Mouse (Mus musculus): ENCODE data around the gene Fam49a. TPM values are rescaled to one million over a fixed set of nuclear protein-coding genes. Genes with fewer than 3 reads are reported as not detected.
"Not testable (repeated sequence)": the region's sequence is repeated elsewhere in the genome, so short reads cannot be mapped to it uniquely, and the experiment has no call there.

Fam49a gene
- polyA plus RNA-seq, 1 experiment from 2014 or later = 16.8 TPM

GRCm38 (mm10) chr12:12230031-12230557, 31.8 kb upstream of the Fam49a start:
- Histone ChIP-seq H3K4me2 (ENCODE audit: low read depth, low read length) (no peak overlapping the region), H3K4me1 (replicated peaks; ENCODE audit: control insufficient read depth, insufficient read depth, low read length) (no peaks in the 10 kb centered on the region), H3K4me3 (ENCODE audit: low read length) (no peak overlapping the region), H3K27ac (ENCODE audit: low read length) (no peak overlapping the region), H3K9me3 (ENCODE audit: control insufficient read depth, low read length) (no peaks in the 10 kb centered on the region), H3K9ac (ENCODE audit: low read length) (no peak overlapping the region), H3K27me3 (ENCODE audit: control insufficient read depth, insufficient read depth, low read depth, low read length) (no peaks in the 10 kb centered on the region), H3K36me3 (ENCODE audit: control insufficient read depth, insufficient read depth, low read length) (no peaks in the 10 kb centered on the region)
- no peak for ATAC-seq (ENCODE audit: low read depth)

GRCm38 (mm10) chr12:12232097-12232496, 29.8 kb upstream of the Fam49a start:
- Histone ChIP-seq H3K4me3 (ENCODE audit: low read length) (no peak overlapping the region), H3K4me1 (replicated peaks; ENCODE audit: control insufficient read depth, insufficient read depth, low read length) (no peaks in the 10 kb centered on the region), H3K36me3 (ENCODE audit: control insufficient read depth, insufficient read depth, low read length) (no peaks in the 10 kb centered on the region), H3K27ac (ENCODE audit: low read length) (no peak overlapping the region), H3K4me2 (ENCODE audit: low read depth, low read length) (no peak overlapping the region), H3K27me3 (ENCODE audit: control insufficient read depth, insufficient read depth, low read depth, low read length) (no peaks in the 10 kb centered on the region), H3K9ac (ENCODE audit: low read length) (no peak overlapping the region), H3K9me3 (ENCODE audit: control insufficient read depth, low read length) (no peaks in the 10 kb centered on the region)
- 75% methylated on average over 4 of the region's 4 CpGs for WGBS
- ATAC-seq (ENCODE audit: low read depth) = no peak

- WGBS = 44% methylated on average over 5 of the region's 5 CpGs
- H3K27me3 ChIP-seq (ENCODE audit: control insufficient read depth, insufficient read depth, low read depth, low read length) = no peaks in the 10 kb centered on the region
- ATAC-seq (ENCODE audit: low read depth) = no peak
- H3K9ac ChIP-seq (ENCODE audit: low read length) = no peak overlapping the region
- H3K36me3 ChIP-seq (ENCODE audit: control insufficient read depth, insufficient read depth, low read length) = no peaks in the 10 kb centered on the region
- no peak overlapping the region for H3K4me3 ChIP-seq (ENCODE audit: low read length)
- H3K4me2 ChIP-seq (ENCODE audit: low read depth, low read length) = no peak overlapping the region
- no peak overlapping the region for H3K27ac ChIP-seq (ENCODE audit: low read length)
- no peaks in the 10 kb centered on the region for H3K4me1 ChIP-seq (replicated peaks; ENCODE audit: control insufficient read depth, insufficient read depth, low read length)
- no peaks in the 10 kb centered on the region for H3K9me3 ChIP-seq (ENCODE audit: control insufficient read depth, low read length)
Observed at GRCm38 (mm10) chr12:12236978-12237377, 25.0 kb upstream of the Fam49a start.

- Histone ChIP-seq H3K4me2 (ENCODE audit: low read depth, low read length) (no peak overlapping the region), H3K36me3 (ENCODE audit: control insufficient read depth, insufficient read depth, low read length) (no peaks in the 10 kb centered on the region), H3K4me3 (ENCODE audit: low read length) (no peak overlapping the region), H3K4me1 (replicated peaks; ENCODE audit: control insufficient read depth, insufficient read depth, low read length) (no peaks in the 10 kb centered on the region), H3K9ac (ENCODE audit: low read length) (no peak overlapping the region), H3K9me3 (ENCODE audit: control insufficient read depth, low read length) (no peaks in the 10 kb centered on the region), H3K27ac (ENCODE audit: low read length) (no peak overlapping the region), H3K27me3 (ENCODE audit: control insufficient read depth, insufficient read depth, low read depth, low read length) (no peaks in the 10 kb centered on the region)
- 53% methylated on average over 3 of the region's 3 CpGs for WGBS
- ATAC-seq (ENCODE audit: low read depth) = no peak
Observed at GRCm38 (mm10) chr12:12239502-12239901, 22.4 kb upstream of the Fam49a start.

GRCm38 (mm10) chr12:12243148-12243547, 18.8 kb upstream of the Fam49a start:
- no peaks in the 10 kb centered on the region for H3K9me3 ChIP-seq (ENCODE audit: control insufficient read depth, low read length)
- H3K9ac ChIP-seq (ENCODE audit: low read length) = no peak overlapping the region
- no peak overlapping the region for H3K27ac ChIP-seq (ENCODE audit: low read length)
- no peak overlapping the region for H3K4me3 ChIP-seq (ENCODE audit: low read length)
- H3K4me2 ChIP-seq (ENCODE audit: low read depth, low read length) = no peak overlapping the region
- WGBS = 64% methylated on average over 3 of the region's 3 CpGs
- H3K36me3 ChIP-seq (ENCODE audit: control insufficient read depth, insufficient read depth, low read length) = no peaks in the 10 kb centered on the region
- H3K4me1 ChIP-seq (replicated peaks; ENCODE audit: control insufficient read depth, insufficient read depth, low read length) = no peaks in the 10 kb centered on the region
- no peaks in the 10 kb centered on the region for H3K27me3 ChIP-seq (ENCODE audit: control insufficient read depth, insufficient read depth, low read depth, low read length)
- ATAC-seq (ENCODE audit: low read depth) = no peak

GRCm38 (mm10) chr12:12247023-12247422, 14.9 kb upstream of the Fam49a start:
- not testable (repeated sequence) for H3K9me3 ChIP-seq (ENCODE audit: control insufficient read depth, low read length); H3K27me3 ChIP-seq (ENCODE audit: control insufficient read depth, insufficient read depth, low read depth, low read length); H3K9ac ChIP-seq (ENCODE audit: low read length); H3K36me3 ChIP-seq (ENCODE audit: control insufficient read depth, insufficient read depth, low read length); H3K4me2 ChIP-seq (ENCODE audit: low read depth, low read length); H3K4me1 ChIP-seq (replicated peaks; ENCODE audit: control insufficient read depth, insufficient read depth, low read length); ATAC-seq (ENCODE audit: low read depth); H3K4me3 ChIP-seq (ENCODE audit: low read length); H3K27ac ChIP-seq (ENCODE audit: low read length)
- 81% methylated on average over 4 of the region's 4 CpGs for WGBS

GRCm38 (mm10) chr12:12249521-12249920, 12.4 kb upstream of the Fam49a start:
- no peak overlapping the region for H3K27ac ChIP-seq (ENCODE audit: low read length)
- H3K27me3 ChIP-seq (ENCODE audit: control insufficient read depth, insufficient read depth, low read depth, low read length) = no peaks in the 10 kb centered on the region
- H3K36me3 ChIP-seq (ENCODE audit: control insufficient read depth, insufficient read depth, low read length) = no peaks in the 10 kb centered on the region
- WGBS = 40% methylated on average over 2 of the region's 2 CpGs
- H3K9me3 ChIP-seq (ENCODE audit: control insufficient read depth, low read length) = no peaks in the 10 kb centered on the region
- ATAC-seq (ENCODE audit: low read depth) = no peak
- H3K4me3 ChIP-seq (ENCODE audit: low read length) = no peak overlapping the region
- H3K4me1 ChIP-seq (replicated peaks; ENCODE audit: control insufficient read depth, insufficient read depth, low read length) = no peaks in the 10 kb centered on the region
- no peak overlapping the region for H3K9ac ChIP-seq (ENCODE audit: low read length)
- no peak overlapping the region for H3K4me2 ChIP-seq (ENCODE audit: low read depth, low read length)

- no peaks in the 10 kb centered on the region for H3K9me3 ChIP-seq (ENCODE audit: control insufficient read depth, low read length)
- H3K27me3 ChIP-seq (ENCODE audit: control insufficient read depth, insufficient read depth, low read depth, low read length) = no peaks in the 10 kb centered on the region
- H3K4me1 ChIP-seq (replicated peaks; ENCODE audit: control insufficient read depth, insufficient read depth, low read length) = no peaks in the 10 kb centered on the region
- no peak overlapping the region for H3K9ac ChIP-seq (ENCODE audit: low read length)
- ATAC-seq (ENCODE audit: low read depth) = no peak
- no peak overlapping the region for H3K4me2 ChIP-seq (ENCODE audit: low read depth, low read length)
- WGBS = 21% methylated on average over 5 of the region's 5 CpGs
- no peaks in the 10 kb centered on the region for H3K36me3 ChIP-seq (ENCODE audit: control insufficient read depth, insufficient read depth, low read length)
- no peak overlapping the region for H3K4me3 ChIP-seq (ENCODE audit: low read length)
- H3K27ac ChIP-seq (ENCODE audit: low read length) = no peak overlapping the region
Observed at GRCm38 (mm10) chr12:12253526-12253925, 8.4 kb upstream of the Fam49a start.

GRCm38 (mm10) chr12:12254139-12254538, 7.8 kb upstream of the Fam49a start:
- Histone ChIP-seq H3K27ac (ENCODE audit: low read length) (no peak overlapping the region), H3K4me1 (replicated peaks; ENCODE audit: control insufficient read depth, insufficient read depth, low read length) (no peaks in the 10 kb centered on the region), H3K9ac (ENCODE audit: low read length) (no peak overlapping the region), H3K4me3 (ENCODE audit: low read length) (no peak overlapping the region), H3K36me3 (ENCODE audit: control insufficient read depth, insufficient read depth, low read length) (no peaks in the 10 kb centered on the region), H3K27me3 (ENCODE audit: control insufficient read depth, insufficient read depth, low read depth, low read length) (no peaks in the 10 kb centered on the region), H3K4me2 (ENCODE audit: low read depth, low read length) (no peak overlapping the region), H3K9me3 (ENCODE audit: control insufficient read depth, low read length) (no peaks in the 10 kb centered on the region)
- 71% methylated on average over 4 of the region's 4 CpGs for WGBS
- no peak for ATAC-seq (ENCODE audit: low read depth)

All from lung, embryonic 16.5 days (tissue).